Mouse (Mus musculus): Measurements from ENCODE around the gene 1600002K03Rik. TPM values are rescaled to one million over a fixed set of nuclear protein-coding genes. Genes with fewer than 3 reads are reported as not detected.

Gene 1600002K03Rik
- total RNA-seq, 2 experiments from 2014 or later = 3.9 to 5.5 TPM

Other genes with a start within 250 kb of the 1600002K03Rik start
- gene Arid3a, start 245.9 kb upstream of the 1600002K03Rik start, total RNA-seq (2021) = 1 to 10 TPM; 2.6 to 4.1 TPM
- gene Wdr18, start 212.8 kb upstream of the 1600002K03Rik start, total RNA-seq (2021) = 10 to 100 TPM; 18.0 to 21.8 TPM
- under 1 TPM; 0.14 to 0.38 TPM for gene Grin3b, start 202.2 kb upstream of the 1600002K03Rik start, total RNA-seq (2021)
- gene Tmem259, start 188.6 kb upstream of the 1600002K03Rik start, total RNA-seq (2021) = 10 to 100 TPM; 85.5 to 90.8 TPM
- 10 to 100 TPM; 26.1 to 38.6 TPM for gene Cnn2, start 184.4 kb upstream of the 1600002K03Rik start, total RNA-seq (2021)
- 1 to 10 TPM; 3.2 to 4.2 TPM for gene Abca7, start 176.4 kb upstream of the 1600002K03Rik start, total RNA-seq (2021)
- gene Arhgap45, start 156.3 kb upstream of the 1600002K03Rik start, total RNA-seq (2021) = 1 to 10 TPM; 2.0 to 3.5 TPM
- gene Polr2e, start 133.1 kb upstream of the 1600002K03Rik start, total RNA-seq (2021) = 10 to 100 TPM; 62.1 to 62.7 TPM
- gene Gpx4, start 125.8 kb upstream of the 1600002K03Rik start, total RNA-seq (2021) = 100 to 1,000 TPM; 380 to 398 TPM
- gene Sbno2, start 67.4 kb upstream of the 1600002K03Rik start, total RNA-seq (2021) = 10 to 100 TPM in 1 of 2 experiments, 1 to 10 TPM in 1; 7.7 to 11.6 TPM
- 100 to 1,000 TPM; 105 to 110 TPM for gene Stk11, start 57.1 kb upstream of the 1600002K03Rik start, total RNA-seq (2021)
- 100 to 1,000 TPM; 576 to 659 TPM for gene Atp5d, start 34.3 kb upstream of the 1600002K03Rik start, total RNA-seq (2021)
- gene Cbarp, start 32.1 kb upstream of the 1600002K03Rik start, total RNA-seq (2021) = 1 to 10 TPM; 2.3 to 3.2 TPM
- 10 to 100 TPM; 34.3 to 62.7 TPM for gene Midn, start 24.7 kb upstream of the 1600002K03Rik start, total RNA-seq (2021)
- 10 to 100 TPM; 84.3 to 88.4 TPM for gene Cirbp, start 7.0 kb upstream of the 1600002K03Rik start, total RNA-seq (2021)
- gene Efna2, start 6.5 kb downstream of the 1600002K03Rik start, total RNA-seq (2021) = 1 to 10 TPM; 1.1 to 1.9 TPM
- 10 to 100 TPM; 26.4 to 31.3 TPM for gene Mum1, start 53.5 kb downstream of the 1600002K03Rik start, total RNA-seq (2021)
- gene Ndufs7, start 76.2 kb downstream of the 1600002K03Rik start, total RNA-seq (2021) = 100 to 1,000 TPM; 371 to 457 TPM
- 100 to 1,000 TPM; 342 to 351 TPM for gene Gamt, start 88.1 kb downstream of the 1600002K03Rik start, total RNA-seq (2021)
- gene Dazap1, start 88.5 kb downstream of the 1600002K03Rik start, total RNA-seq (2021) = 10 to 100 TPM; 67.8 to 81.0 TPM
- 100 to 1,000 TPM; 952 to 954 TPM for gene Rps15, start 119.5 kb downstream of the 1600002K03Rik start, total RNA-seq (2021)
- under 1 TPM; 0.87 to 0.95 TPM for gene Apc2, start 123.0 kb downstream of the 1600002K03Rik start, total RNA-seq (2021)
- 10 to 100 TPM; 10.5 to 13.1 TPM for gene 2310011J03Rik, start 147.6 kb downstream of the 1600002K03Rik start, total RNA-seq (2021)
- gene Pcsk4, start 156.6 kb downstream of the 1600002K03Rik start, total RNA-seq (2021) = 1 to 10 TPM in 1 of 2 experiments, under 1 TPM in 1; 0.75 to 1.5 TPM
- 1 to 10 TPM; 2.1 to 2.4 TPM for gene Reep6, start 157.0 kb downstream of the 1600002K03Rik start, total RNA-seq (2021)
- gene Adamtsl5, start 175.5 kb downstream of the 1600002K03Rik start, total RNA-seq (2021) = 10 to 100 TPM; 15.2 to 20.4 TPM
- gene Plk5, start 183.5 kb downstream of the 1600002K03Rik start, total RNA-seq (2021) = not detected
- 10 to 100 TPM in 1 of 2 experiments, 1 to 10 TPM in 1; 8.9 to 12.2 TPM for gene Mex3d, start 214.7 kb downstream of the 1600002K03Rik start, total RNA-seq (2021)
- 100 to 1,000 TPM; 107 to 120 TPM for gene Mbd3, start 226.6 kb downstream of the 1600002K03Rik start, total RNA-seq (2021)
- 100 to 1,000 TPM; 725 to 806 TPM for gene Uqcr11, start 233.9 kb downstream of the 1600002K03Rik start, total RNA-seq (2021)